Mouse (Mus musculus): ENCODE measurements around the gene Fa2h. TPM values are rescaled to one million over a fixed set of nuclear protein-coding genes. Genes with fewer than 3 reads are reported as not detected.

The Fa2h gene
- polyA plus RNA-seq, 1 experiment from 2014 or later = not detected

GRCm38 (mm10) chr8:111390837-111391236 lies 2.8 kb downstream of the Fa2h start:
- peaks cover 11% of the 10 kb centered on the region for H3K4me1 ChIP-seq (replicated peaks)
- H3K9ac ChIP-seq = no peak overlapping the region
- 60% methylated on average over 2 of the region's 2 CpGs for WGBS (ENCODE audit: insufficient replicate concordance)
- no peak for ATAC-seq (ENCODE audit: insufficient read depth)
- no peaks in the 10 kb centered on the region for H3K9me3 ChIP-seq (replicated peaks)
- no peak overlapping the region for H3K27ac ChIP-seq (replicated peaks)
- H3K4me2 ChIP-seq = no peak overlapping the region
- H3K36me3 ChIP-seq (replicated peaks) = no peaks in the 10 kb centered on the region
- peaks cover 89% of the 10 kb centered on the region for H3K27me3 ChIP-seq
- no peak overlapping the region for H3K4me3 ChIP-seq (replicated peaks)

- H3K9ac ChIP-seq = no peak overlapping the region
- no peak for ATAC-seq (ENCODE audit: insufficient read depth)
- no peak overlapping the region for H3K4me3 ChIP-seq (replicated peaks)
- H3K36me3 ChIP-seq (replicated peaks) = no peaks in the 10 kb centered on the region
- H3K4me2 ChIP-seq = no peak overlapping the region
- 63% methylated on average over 4 of the region's 4 CpGs for WGBS (ENCODE audit: insufficient replicate concordance)
- peaks cover 82% of the 10 kb centered on the region for H3K27me3 ChIP-seq
- no peak overlapping the region for H3K27ac ChIP-seq (replicated peaks)
- H3K4me1 ChIP-seq (replicated peaks) = peaks cover 11% of the 10 kb centered on the region
- H3K9me3 ChIP-seq (replicated peaks) = no peaks in the 10 kb centered on the region
Measured at GRCm38 (mm10) chr8:111389581-111389980, 4.0 kb downstream of the Fa2h start.

GRCm38 (mm10) chr8:111385915-111386314 lies 7.7 kb downstream of the Fa2h start:
- peaks cover 48% of the 10 kb centered on the region for H3K27me3 ChIP-seq
- H3K4me3 ChIP-seq (replicated peaks) = no peak overlapping the region
- WGBS (ENCODE audit: insufficient replicate concordance) = 53% methylated on average over 9 of the region's 9 CpGs
- ATAC-seq (ENCODE audit: insufficient read depth) = no peak
- H3K4me2 ChIP-seq = no peak overlapping the region
- H3K9me3 ChIP-seq (replicated peaks) = no peaks in the 10 kb centered on the region
- no peaks in the 10 kb centered on the region for H3K4me1 ChIP-seq (replicated peaks)
- H3K36me3 ChIP-seq (replicated peaks) = no peaks in the 10 kb centered on the region
- H3K9ac ChIP-seq = no peak overlapping the region
- no peak overlapping the region for H3K27ac ChIP-seq (replicated peaks)

GRCm38 (mm10) chr8:111384628-111385027 lies 9.0 kb downstream of the Fa2h start:
- H3K9ac ChIP-seq = no peak overlapping the region
- WGBS (ENCODE audit: insufficient replicate concordance) = 29% methylated on average over 2 of the region's 2 CpGs
- no peaks in the 10 kb centered on the region for H3K9me3 ChIP-seq (replicated peaks)
- peaks cover 41% of the 10 kb centered on the region for H3K27me3 ChIP-seq
- ATAC-seq (ENCODE audit: insufficient read depth) = no peak; the same call in 1 of the 2 replicates
- no peak overlapping the region for H3K4me3 ChIP-seq (replicated peaks)
- no peak overlapping the region for H3K27ac ChIP-seq (replicated peaks)
- no peaks in the 10 kb centered on the region for H3K4me1 ChIP-seq (replicated peaks)
- no peak overlapping the region for H3K4me2 ChIP-seq
- no peaks in the 10 kb centered on the region for H3K36me3 ChIP-seq (replicated peaks)

GRCm38 (mm10) chr8:111375192-111375591 lies 18.4 kb downstream of the Fa2h start:
- Histone ChIP-seq H3K4me1 (replicated peaks) (no peaks in the 10 kb centered on the region), H3K27me3 (peaks cover 1% of the 10 kb centered on the region; the same call in 1 of the 2 replicates), H3K4me3 (replicated peaks) (no peak overlapping the region), H3K9ac (no peak overlapping the region), H3K4me2 (no peak overlapping the region), H3K36me3 (replicated peaks) (no peaks in the 10 kb centered on the region), H3K27ac (replicated peaks) (no peak overlapping the region), H3K9me3 (replicated peaks) (no peaks in the 10 kb centered on the region)
- 55% methylated on average over 6 of the region's 6 CpGs for WGBS (ENCODE audit: insufficient replicate concordance)
- no peak for ATAC-seq (ENCODE audit: insufficient read depth)

GRCm38 (mm10) chr8:111369711-111370110 lies 23.9 kb downstream of the Fa2h start:
- Histone ChIP-seq H3K27me3 (peaks cover 10% of the 10 kb centered on the region; the same call in 1 of the 2 replicates), H3K4me1 (replicated peaks) (no peaks in the 10 kb centered on the region), H3K4me2 (no peak overlapping the region), H3K9me3 (replicated peaks) (no peaks in the 10 kb centered on the region), H3K4me3 (replicated peaks) (no peak overlapping the region), H3K36me3 (replicated peaks) (no peaks in the 10 kb centered on the region), H3K27ac (replicated peaks) (no peak overlapping the region), H3K9ac (no peak overlapping the region)
- ATAC-seq (ENCODE audit: insufficient read depth) = no peak
- 62% methylated on average over 9 of the region's 9 CpGs for WGBS (ENCODE audit: insufficient replicate concordance)

GRCm38 (mm10) chr8:111367350-111367749 lies 26.3 kb downstream of the Fa2h start:
- H3K27ac ChIP-seq (replicated peaks) = no peak overlapping the region
- H3K9me3 ChIP-seq (replicated peaks) = no peaks in the 10 kb centered on the region
- 79% methylated on average over 8 of the region's 8 CpGs for WGBS (ENCODE audit: insufficient replicate concordance)

GRCm38 (mm10) chr8:111366610-111367234 lies 26.9 kb downstream of the Fa2h start:
- H3K9me3 ChIP-seq (replicated peaks) = no peaks in the 10 kb centered on the region
- no peaks in the 10 kb centered on the region for H3K4me1 ChIP-seq (replicated peaks)
- no peaks in the 10 kb centered on the region for H3K36me3 ChIP-seq (replicated peaks)
- 37% methylated on average over 14 of the region's 14 CpGs for WGBS (ENCODE audit: insufficient replicate concordance)
- H3K9ac ChIP-seq = no peak overlapping the region
- H3K4me2 ChIP-seq = no peak overlapping the region
- ATAC-seq (ENCODE audit: insufficient read depth) = no peak
- peaks cover 10% of the 10 kb centered on the region; the same call in 1 of the 2 replicates for H3K27me3 ChIP-seq
- H3K4me3 ChIP-seq (replicated peaks) = no peak overlapping the region
- H3K27ac ChIP-seq (replicated peaks) = no peak overlapping the region

More at GRCm38 (mm10) chr8:111367350-111367749, 26.3 kb downstream of the Fa2h start:
- H3K36me3 ChIP-seq (replicated peaks) = no peaks in the 10 kb centered on the region
- H3K27me3 ChIP-seq = peaks cover 10% of the 10 kb centered on the region; the same call in 1 of the 2 replicates
- H3K4me1 ChIP-seq (replicated peaks) = no peaks in the 10 kb centered on the region
- ATAC-seq (ENCODE audit: insufficient read depth) = no peak
- no peak overlapping the region for H3K9ac ChIP-seq
- no peak overlapping the region for H3K4me2 ChIP-seq
- H3K4me3 ChIP-seq (replicated peaks) = no peak overlapping the region

- Histone ChIP-seq H3K9me3 (replicated peaks) (no peaks in the 10 kb centered on the region), H3K27me3 (peaks cover 7% of the 10 kb centered on the region; the same call in 1 of the 2 replicates), H3K4me2 (no peak overlapping the region), H3K4me1 (replicated peaks) (no peaks in the 10 kb centered on the region), H3K36me3 (replicated peaks) (no peaks in the 10 kb centered on the region), H3K4me3 (replicated peaks) (no peak overlapping the region), H3K9ac (no peak overlapping the region), H3K27ac (replicated peaks) (no peak overlapping the region)
- no peak for ATAC-seq (ENCODE audit: insufficient read depth)
- 60% methylated on average over 8 of the region's 8 CpGs for WGBS (ENCODE audit: insufficient replicate concordance)
Measured at GRCm38 (mm10) chr8:111363489-111363888, 30.1 kb downstream of the Fa2h start.

GRCm38 (mm10) chr8:111360579-111361209 lies 32.9 kb downstream of the Fa2h start:
- no peak for ATAC-seq (ENCODE audit: insufficient read depth)

GRCm38 (mm10) chr8:111359936-111360335 lies 33.7 kb downstream of the Fa2h start:
- Histone ChIP-seq H3K36me3 (replicated peaks) (no peaks in the 10 kb centered on the region), H3K9me3 (replicated peaks) (no peaks in the 10 kb centered on the region), H3K4me3 (replicated peaks) (no peak overlapping the region), H3K4me1 (replicated peaks) (no peaks in the 10 kb centered on the region), H3K9ac (no peak overlapping the region), H3K27me3 (no peaks in the 10 kb centered on the region), H3K27ac (replicated peaks) (no peak overlapping the region), H3K4me2 (no peak overlapping the region)
- 48% methylated on average over 5 of the region's 5 CpGs for WGBS (ENCODE audit: insufficient replicate concordance)
- ATAC-seq (ENCODE audit: insufficient read depth) = no peak

More at GRCm38 (mm10) chr8:111360579-111361209, 32.9 kb downstream of the Fa2h start:
- Histone ChIP-seq H3K27me3 (no peaks in the 10 kb centered on the region; the same call in 1 of the 2 replicates), H3K9ac (no peak overlapping the region), H3K4me3 (replicated peaks) (no peak overlapping the region), H3K36me3 (replicated peaks) (no peaks in the 10 kb centered on the region), H3K27ac (replicated peaks) (no peak overlapping the region), H3K4me1 (replicated peaks) (no peaks in the 10 kb centered on the region), H3K9me3 (replicated peaks) (no peaks in the 10 kb centered on the region), H3K4me2 (no peak overlapping the region)
- 50% methylated on average over 7 of the region's 7 CpGs for WGBS (ENCODE audit: insufficient replicate concordance)

Measured in liver, embryonic 15.5 days (tissue).